Mouse (Mus musculus): Measurements from ENCODE around the gene Iqschfp.

DNA sequence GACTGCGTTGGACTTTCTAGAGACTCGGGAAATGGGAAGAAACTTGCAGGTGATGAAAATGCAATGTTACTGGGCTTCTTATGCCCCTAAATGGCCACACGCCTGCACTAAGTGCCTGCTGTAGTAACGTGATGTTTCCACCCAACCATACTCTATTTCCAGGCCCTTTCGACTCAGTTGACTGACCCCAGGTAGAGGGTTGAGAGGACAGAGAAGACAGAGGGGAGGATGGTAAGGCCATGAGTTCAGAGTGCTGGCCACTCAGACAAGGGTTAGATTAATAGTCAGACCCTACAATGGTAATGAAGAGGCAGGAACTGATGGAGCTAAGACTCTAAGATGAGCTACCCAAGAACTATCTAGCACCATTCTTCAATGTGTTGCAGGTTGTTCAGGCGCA is 768.0 kb downstream of the Iqschfp start:
- no peak for TF ChIP-seq POLR2A (IDR thresholded peaks at IDR 0.05; ENCODE audit: borderline replicate concordance, extremely low read depth, insufficient read depth, insufficient read length, poor library complexity, severe bottlenecking)
- TF ChIP-seq CTCF (IDR thresholded peaks at IDR 0.05; ENCODE audit: borderline replicate concordance, extremely low read depth, insufficient read depth, insufficient read length), result no peak

Measured in brain, embryonic 14.5 days (tissue).